Mouse (Mus musculus) myocyte (in vitro differentiated cells): ENCODE results near the gene Ric1. TPM values are rescaled to one million over a fixed set of nuclear protein-coding genes. Genes with fewer than 3 reads are reported as not detected.
A peak's percentile ranks its signal among the peaks of the same experiment; 100 is the strongest.

Experiments used
- H3K27me3 ChIP-seq: one replicate; pipeline ENCODE4 v1.6.1; 2011; ENCODE audit not compliant: control insufficient read depth, insufficient read depth, insufficient read length
- H3K36me3 ChIP-seq: one replicate; pipeline ENCODE4 v1.6.1; 2011; ENCODE audit not compliant: control insufficient read depth, insufficient read depth
- H3K4me2 ChIP-seq: one replicate; pipeline ENCODE4 v1.6.1; 2011; ENCODE audit warnings: low read depth, control low read depth
- H3K4me3 ChIP-seq: one replicate; pipeline ENCODE4 v1.5.1; 2011; ENCODE audit warnings: mild to moderate bottlenecking, control low read depth, moderate library complexity
- H3K79me2 ChIP-seq: one replicate; pipeline ENCODE4 v1.6.1; 2011; ENCODE audit not compliant: control insufficient read depth, insufficient read depth
- H3ac ChIP-seq: one replicate; pipeline ENCODE4 v1.6.1; 2011; ENCODE audit not compliant: control insufficient read depth, insufficient read length
- CEBPB ChIP-seq: IDR thresholded peaks from 2 replicates; pipeline ENCODE4 v1.6.1; 2011; ENCODE audit warnings: mild to moderate bottlenecking, moderate library complexity; ENCODE audit not compliant: poor library complexity, insufficient read depth, severe bottlenecking
- E2F4 ChIP-seq: IDR thresholded peaks from one replicate; pipeline ENCODE4 v1.6.1; 2011; ENCODE audit warnings: mild to moderate bottlenecking, control low read depth, moderate library complexity; ENCODE audit not compliant: insufficient read depth
- MAX ChIP-seq: IDR thresholded peaks from one replicate; pipeline ENCODE4 v1.6.1; 2011; ENCODE audit warnings: low read depth, mild to moderate bottlenecking, control low read depth
- MYOD1 ChIP-seq, 3 experiments: IDR thresholded peaks; one replicate each; pipeline ENCODE4 v1.6.1; 2011; ENCODE audit warnings: control low read depth in 2 of 3, low read depth in 2 of 3, mild to moderate bottlenecking in 2 of 3, moderate library complexity in 1 of 3; ENCODE audit not compliant: insufficient read length in 2 of 3, control insufficient read depth in 1 of 3
- MYOG ChIP-seq, 3 experiments: IDR thresholded peaks; one replicate each; pipeline ENCODE4 v1.6.1; 2011; ENCODE audit warnings: control low read depth in 2 of 3, low read depth in 2 of 3, mild to moderate bottlenecking in 2 of 3; ENCODE audit not compliant: insufficient read length in 2 of 3, control insufficient read depth in 1 of 3, insufficient read depth in 1 of 3
- POLR2A ChIP-seq: IDR thresholded peaks from one replicate; pipeline ENCODE4 v1.6.1; 2011; ENCODE audit warnings: low read depth, mild to moderate bottlenecking, control low read depth, moderate library complexity; ENCODE audit not compliant: insufficient read length
- POLR2AphosphoS2 ChIP-seq: IDR thresholded peaks from one replicate; pipeline ENCODE4 v1.6.1; 2011; ENCODE audit warnings: low read depth, control low read depth; ENCODE audit not compliant: insufficient read length
- REST ChIP-seq: IDR thresholded peaks from one replicate; pipeline ENCODE4 v1.6.1; 2011; ENCODE audit warnings: mild to moderate bottlenecking, control low read depth, moderate library complexity; ENCODE audit not compliant: insufficient read depth, insufficient read length
- SRF ChIP-seq: IDR thresholded peaks from one replicate; pipeline ENCODE4 v1.6.1; 2011; ENCODE audit warnings: low read depth; ENCODE audit not compliant: control insufficient read depth, insufficient read length
- TCF12 ChIP-seq: IDR thresholded peaks from one replicate; pipeline ENCODE4 v1.6.1; 2011; ENCODE audit warnings: mild to moderate bottlenecking, control low read depth; ENCODE audit not compliant: poor library complexity, insufficient read depth, severe bottlenecking
- TCF3 ChIP-seq: IDR thresholded peaks from one replicate; pipeline ENCODE4 v1.6.1; 2011; ENCODE audit warnings: low read depth, control low read depth; ENCODE audit not compliant: insufficient read length
- USF1 ChIP-seq: IDR thresholded peaks from one replicate; pipeline ENCODE4 v1.6.1; 2011; ENCODE audit warnings: low read depth, mild to moderate bottlenecking, control low read depth, moderate library complexity
- polyA plus RNA-seq: library from polyadenylated mRNA; unstranded; fragments of >200 nt; fragmentation: generic; extraction: Trizol; gene quantifications from one replicate; pipeline ENCODE4 v1.2.1, GENCODE M21; 2012; ENCODE audit warnings: missing spikeins

The Ric1 gene
- polyA plus RNA-seq = 7.2 TPM

GRCm38 (mm10) chr19:29521637-29522435, at the start of gene Ric1:
TSS of gene Ric1 (plus strand) at chr19:29522282.
- peaks cover 3% of the 10 kb centered on the region for H3K36me3 ChIP-seq
- H3K79me2 ChIP-seq = peaks cover 42% of the 10 kb centered on the region
- H3ac ChIP-seq = peak within 1 kb of the TSS; percentile 85
- peak within 1 kb of the TSS; percentile 73 for H3K4me3 ChIP-seq
- no peaks in the 10 kb centered on the region for H3K27me3 ChIP-seq
- TF ChIP-seq E2F4 (no peak), SRF (peak; percentile 43), TCF3 (no peak), USF1 (peak; percentile 95), MYOD1 (IDR thresholded peaks at IDR 0.05; ENCODE audit: control insufficient read depth in 1 of 3, insufficient read length in 2 of 3, low read depth in 2 of 3) (peak in 1 of 3 experiments; percentile 24), CEBPB (no peak), POLR2A (peak; percentile 96), REST (peak; percentile 33), TCF12 (no peak), MYOG (IDR thresholded peaks at IDR 0.05; ENCODE audit: control insufficient read depth in 1 of 3, insufficient read depth in 1 of 3, insufficient read length in 2 of 3, low read depth in 2 of 3) (peak in 1 of 3 experiments; percentile 1), POLR2AphosphoS2 (peak; percentile 98), MAX (no peak)
- H3K4me2 ChIP-seq = peak within 1 kb of the TSS; percentile 98

- H3K27me3 ChIP-seq = peaks cover 22% of the 10 kb centered on the region
- no peak overlapping the region for H3K4me2 ChIP-seq
- H3K4me3 ChIP-seq = no peak overlapping the region
- H3K79me2 ChIP-seq = no peaks in the 10 kb centered on the region
- TF ChIP-seq TCF12 (no peak), MYOG (IDR thresholded peaks at IDR 0.05; ENCODE audit: control insufficient read depth in 1 of 3, insufficient read depth in 1 of 3, insufficient read length in 2 of 3, low read depth in 2 of 3) (no peak), SRF (no peak), E2F4 (no peak), POLR2AphosphoS2 (no peak), CEBPB (no peak), REST (no peak), MAX (no peak), MYOD1 (IDR thresholded peaks at IDR 0.05; ENCODE audit: control insufficient read depth in 1 of 3, insufficient read length in 2 of 3, low read depth in 2 of 3) (no peak), TCF3 (no peak), POLR2A (no peak), USF1 (no peak)
- H3K36me3 ChIP-seq = no peaks in the 10 kb centered on the region
- no peak overlapping the region for H3ac ChIP-seq
Observed at GRCm38 (mm10) chr19:29472424-29472823, 49.7 kb upstream of the Ric1 start.

- TF ChIP-seq MYOG (IDR thresholded peaks at IDR 0.05; ENCODE audit: control insufficient read depth in 1 of 3, insufficient read depth in 1 of 3, insufficient read length in 2 of 3, low read depth in 2 of 3) = no peak
- no peak for TF ChIP-seq SRF
- TF ChIP-seq E2F4 = no peak
- TF ChIP-seq POLR2A = no peak
- no peak for TF ChIP-seq USF1
- TF ChIP-seq POLR2AphosphoS2 = no peak
- TF ChIP-seq CEBPB = no peak
- TF ChIP-seq TCF12 = no peak
- TF ChIP-seq TCF3 = no peak
- no peak for TF ChIP-seq MYOD1 (IDR thresholded peaks at IDR 0.05; ENCODE audit: control insufficient read depth in 1 of 3, insufficient read length in 2 of 3, low read depth in 2 of 3)
- Histone ChIP-seq H3ac (no peak overlapping the region), H3K4me2 (no peak overlapping the region), H3K79me2 (no peaks in the 10 kb centered on the region), H3K36me3 (no peaks in the 10 kb centered on the region), H3K27me3 (peaks cover 22% of the 10 kb centered on the region), H3K4me3 (no peak overlapping the region)
Observed at GRCm38 (mm10) chr19:29472946-29473345, 49.1 kb upstream of the Ric1 start.

GRCm38 (mm10) chr19:29474803-29475202, 47.3 kb upstream of the Ric1 start:
- TF ChIP-seq TCF3 (no peak), CEBPB (no peak), MAX (no peak), POLR2AphosphoS2 (no peak), USF1 (no peak), MYOG (IDR thresholded peaks at IDR 0.05; ENCODE audit: control insufficient read depth in 1 of 3, insufficient read depth in 1 of 3, insufficient read length in 2 of 3, low read depth in 2 of 3) (no peak), SRF (no peak), MYOD1 (IDR thresholded peaks at IDR 0.05; ENCODE audit: control insufficient read depth in 1 of 3, insufficient read length in 2 of 3, low read depth in 2 of 3) (no peak), E2F4 (no peak)
- H3K36me3 ChIP-seq = no peaks in the 10 kb centered on the region
- peaks cover 22% of the 10 kb centered on the region for H3K27me3 ChIP-seq
- H3K79me2 ChIP-seq = no peaks in the 10 kb centered on the region
- no peak overlapping the region for H3ac ChIP-seq
- no peak overlapping the region for H3K4me3 ChIP-seq
- H3K4me2 ChIP-seq = no peak overlapping the region
